27 mouse cellular contexts compared by ENCODE assay signal in genomic region chr11:84016147-84016809, GRCm38 (mm10). TPM values are rescaled to one million over a fixed set of nuclear protein-coding genes. Genes with fewer than 3 reads are reported as not detected.
DNase-seq lines count a peak whose midpoint lies in the region; ATAC-seq and TF ChIP-seq lines count a peak whose summit lies in the region.
"Had no signal": no experiment of that assay in that cellular context is flagged by ENCODE, and none has a peak within 500 bp of the region (broad histone marks: within the 10 kb centered on the region; RNA-seq: fewer than 3 reads in every experiment).

No protein-coding gene starts in this region.

- TF ChIP-seq RAD21 in MEL (IDR thresholded peaks at IDR 0.05; ENCODE audit: low read depth, low read length): no peak

- peak; percentile 48 for DNase-seq in lung, postnatal 0 days (ENCODE audit: low spot score)
- no peak for DNase-seq in lung, postnatal 10 days
- DNase-seq in MEL (ENCODE audit: low read depth, low spot score): peak; percentile 8
- peak; percentile 21 for DNase-seq in induced T-regulatory cell, adult 2 months (ENCODE audit: low read depth)
- DNase-seq in cerebellum, adult 11 months: no peak
- DNase-seq in spleen, postnatal 10 days (ENCODE audit: low spot score in 2 of 2): no peak
- DNase-seq: adrenal gland, adult 2 months; cerebellum, adult 8-10 months; cerebellum, postnatal 25 days; gastrocnemius, postnatal 14 days; heart, postnatal 14 days; layer of hippocampus, postnatal 36 days; lung, adult 2 months; midbrain, embryonic 14.5 days; retina, postnatal 1 day; right cerebral cortex, postnatal 25 days; spleen, adult 18-20 months had no signal

- H3K4me3 ChIP-seq in lung, postnatal 0 days (ENCODE audit: low read depth, low read length): no peak overlapping the region
- H3K4me3 ChIP-seq in MEL (ENCODE audit: control insufficient read depth in 1 of 2, insufficient read depth in 1 of 2, low read depth in 2 of 2, low read length in 2 of 2): no peak overlapping the region
- no peak overlapping the region for H3K4me3 ChIP-seq in myocyte
- no peak overlapping the region for H3K4me3 ChIP-seq in forebrain, embryonic 15.5 days
- H3K4me3 ChIP-seq: forebrain, embryonic 13.5 days; hindbrain, embryonic 12.5 days; kidney, embryonic 15.5 days; limb, embryonic 10.5 days; limb, embryonic 15.5 days; neural tube, embryonic 15.5 days had no signal

- no peak for TF ChIP-seq EP300 in lung, postnatal 0 days (IDR thresholded peaks at IDR 0.05)
- peak; percentile 27 to 32; a peak in 2 of 4 replicates for TF ChIP-seq EP300 in MEL (IDR thresholded peaks at IDR 0.05; ENCODE audit: low read depth in 1 of 2, low read length in 2 of 2)

- H3K36me3 ChIP-seq in lung, postnatal 0 days (ENCODE audit: insufficient read depth, low read length): peaks cover 9% of the 10 kb centered on the region; the same call in 1 of the 2 replicates
- H3K36me3 ChIP-seq in MEL (ENCODE audit: control insufficient read depth in 1 of 2, insufficient read depth in 2 of 2, low read length in 2 of 2) (peaks cover 2 to 19% of the 10 kb centered on the region in 2 experiments; a peak in 2 of 4 replicates), myocyte (ENCODE audit: control insufficient read depth, insufficient read depth) (peaks cover 6% of the 10 kb centered on the region)
- H3K36me3 ChIP-seq in forebrain, embryonic 15.5 days: peaks cover 27% of the 10 kb centered on the region

- H3K4me1 ChIP-seq in lung, postnatal 0 days (ENCODE audit: insufficient read depth, low read depth, low read length): no peaks in the 10 kb centered on the region
- H3K4me1 ChIP-seq in MEL (ENCODE audit: control insufficient read depth in 1 of 2, insufficient read depth in 2 of 2, low read length in 2 of 2): no peaks in the 10 kb centered on the region
- peaks cover 34% of the 10 kb centered on the region for H3K4me1 ChIP-seq in forebrain, embryonic 15.5 days
- H3K4me1 ChIP-seq: kidney, embryonic 15.5 days had no signal

- H3K27me3 ChIP-seq in lung, postnatal 0 days (replicated peaks; ENCODE audit: insufficient read depth, low read length): no peaks in the 10 kb centered on the region
- H3K27me3 ChIP-seq in MEL (ENCODE audit: control insufficient read depth in 1 of 2, insufficient read depth in 2 of 2, low read length in 2 of 2) (no peaks in the 10 kb centered on the region), myocyte (ENCODE audit: control insufficient read depth, insufficient read depth, insufficient read length) (no peaks in the 10 kb centered on the region)
- H3K27me3 ChIP-seq in forebrain, embryonic 15.5 days: no peaks in the 10 kb centered on the region
- H3K27me3 ChIP-seq: forebrain, embryonic 13.5 days; hindbrain, embryonic 12.5 days; kidney, embryonic 15.5 days; limb, embryonic 15.5 days; neural tube, embryonic 15.5 days had no signal

- ATAC-seq in lung, postnatal 0 days: no peak
- ATAC-seq in forebrain, embryonic 15.5 days (replicated peaks): no peak
- ATAC-seq: forebrain, embryonic 13.5 days; hindbrain, postnatal 0 days had no signal

- no peaks in the 10 kb centered on the region for H3K9me3 ChIP-seq in lung, postnatal 0 days (ENCODE audit: low read length)
- H3K9me3 ChIP-seq in MEL (replicated peaks; ENCODE audit: insufficient read depth, low read length): no peaks in the 10 kb centered on the region
- H3K9me3 ChIP-seq in forebrain, embryonic 15.5 days: no peaks in the 10 kb centered on the region
- H3K9me3 ChIP-seq: forebrain, embryonic 13.5 days; G1E; hindbrain, embryonic 12.5 days; kidney, embryonic 15.5 days; limb, embryonic 10.5 days; limb, embryonic 15.5 days; neural tube, embryonic 15.5 days had no signal

- no peak for TF ChIP-seq POLR2A in MEL (IDR thresholded peaks at IDR 0.05; ENCODE audit: control insufficient read depth in 1 of 2, insufficient read depth in 1 of 2, low read depth in 1 of 2, low read length in 2 of 2, poor library complexity in 1 of 2)
- no peak for TF ChIP-seq POLR2A in myocyte (IDR thresholded peaks at IDR 0.05; ENCODE audit: insufficient read length, low read depth)

- H3K79me2 ChIP-seq in MEL (ENCODE audit: control insufficient read depth, insufficient read depth, low read length, poor library complexity) (no peaks in the 10 kb centered on the region), myocyte (ENCODE audit: control insufficient read depth, insufficient read depth) (no peaks in the 10 kb centered on the region)

- no peak overlapping the region for H3K27ac ChIP-seq in lung, postnatal 0 days (ENCODE audit: low read length)
- no peak overlapping the region for H3K27ac ChIP-seq in MEL (ENCODE audit: control insufficient read depth, low read depth, low read length)
- no peak overlapping the region for H3K27ac ChIP-seq in forebrain, embryonic 15.5 days (replicated peaks)
- H3K27ac ChIP-seq: forebrain, embryonic 13.5 days; hindbrain, postnatal 0 days; kidney, embryonic 15.5 days; limb, embryonic 10.5 days; limb, embryonic 15.5 days; neural tube, embryonic 15.5 days had no signal

- no peak overlapping the region for H3ac ChIP-seq in myocyte (ENCODE audit: control insufficient read depth, insufficient read length)

- H3K4me2 ChIP-seq in lung, postnatal 0 days (replicated peaks; ENCODE audit: low read depth, low read length): no peak overlapping the region
- no peak overlapping the region for H3K4me2 ChIP-seq in myocyte (ENCODE audit: low read depth)
- H3K4me2 ChIP-seq in forebrain, embryonic 15.5 days (replicated peaks): no peak overlapping the region
- H3K4me2 ChIP-seq: forebrain, embryonic 13.5 days; hindbrain, embryonic 12.5 days; kidney, embryonic 15.5 days; limb, embryonic 15.5 days; neural tube, embryonic 15.5 days had no signal

- 62% methylated on average over 6 of the region's 6 CpGs for WGBS in lung, postnatal 0 days
- 92% methylated on average over 6 of the region's 6 CpGs for WGBS in forebrain, embryonic 15.5 days

- TF ChIP-seq CTCF in lung, postnatal 0 days (IDR thresholded peaks at IDR 0.05): no peak
- TF ChIP-seq CTCF in MEL (IDR thresholded peaks at IDR 0.05 in 2 of 3, conservative IDR thresholded peaks at IDR 0.05 in 1 of 3; ENCODE audit: control insufficient read depth in 1 of 3, insufficient read depth in 1 of 3, low read depth in 2 of 3, low read length in 3 of 3, poor library complexity in 1 of 3, severe bottlenecking in 1 of 3): no peak

- no peak overlapping the region for H3K9ac ChIP-seq in lung, postnatal 0 days (replicated peaks; ENCODE audit: low read depth)
- H3K9ac ChIP-seq in MEL (ENCODE audit: control insufficient read depth, low read depth, low read length, poor library complexity, severe bottlenecking): no peak overlapping the region
- H3K9ac ChIP-seq in forebrain, embryonic 15.5 days (replicated peaks): no peak overlapping the region
- H3K9ac ChIP-seq: forebrain, embryonic 13.5 days; hindbrain, embryonic 12.5 days; kidney, embryonic 15.5 days; limb, embryonic 15.5 days; neural tube, embryonic 15.5 days had no signal

TF ChIP-seq in MEL, 35 proteins besides CTCF, POLR2A, EP300 and RAD21 (continues in another document):
- TF ChIP-seq ZNF384 (IDR thresholded peaks at IDR 0.05; ENCODE audit: low read depth, low read length) (peak; percentile 59), MAX (IDR thresholded peaks at IDR 0.05; ENCODE audit: low read length) (no peak), USF1 (IDR thresholded peaks at IDR 0.05; ENCODE audit: low read depth, low read length) (no peak), NRF1 (IDR thresholded peaks at IDR 0.05; ENCODE audit: insufficient read depth, low read depth, low read length, poor library complexity, severe bottlenecking) (no peak), TBP (IDR thresholded peaks at IDR 0.05; ENCODE audit: low read depth, low read length) (no peak), ELF1 (IDR thresholded peaks at IDR 0.05; ENCODE audit: low read depth, low read length) (no peak), E2F4 (IDR thresholded peaks at IDR 0.05; ENCODE audit: borderline replicate concordance, low read depth, low read length) (no peak), MYC (IDR thresholded peaks at IDR 0.05; ENCODE audit: low read depth, low read length) (no peak), TAL1 (IDR thresholded peaks at IDR 0.05; ENCODE audit: low read length) (no peak), MAFK (IDR thresholded peaks at IDR 0.05; ENCODE audit: borderline replicate concordance, low read depth, low read length) (no peak), MYB (IDR thresholded peaks at IDR 0.05; ENCODE audit: low read depth, low read length) (no peak)

TF ChIP-seq in myocyte, 11 proteins besides CTCF, POLR2A, EP300 and RAD21:
- TF ChIP-seq MYOG (IDR thresholded peaks at IDR 0.05; ENCODE audit: control insufficient read depth in 1 of 3, insufficient read depth in 1 of 3, insufficient read length in 2 of 3, low read depth in 2 of 3) (no peak), MAX (IDR thresholded peaks at IDR 0.05; ENCODE audit: low read depth) (no peak), REST (IDR thresholded peaks at IDR 0.05; ENCODE audit: insufficient read depth, insufficient read length) (no peak), CEBPB (IDR thresholded peaks at IDR 0.05; ENCODE audit: insufficient read depth, poor library complexity, severe bottlenecking) (0 out of 2 replicates have a peak, but pooled peaks have one; percentile 2), TCF12 (IDR thresholded peaks at IDR 0.05; ENCODE audit: insufficient read depth, poor library complexity, severe bottlenecking) (no peak), E2F4 (IDR thresholded peaks at IDR 0.05; ENCODE audit: insufficient read depth) (no peak)

RNA-seq across cellular contexts. Expression of gene Synrg, which starts 52.0 kb away (rescaled TPM):
- polyA plus RNA-seq in lung, postnatal 0 days (2015; fragmentation: Nextera tagmentation; extraction: Ambion mirVana): 7.4 and 8.8 TPM in 2 replicates
- 22.8 and 24.7 TPM in 2 replicates for total RNA-seq in MEL (2012; rRNA removed)
- polyA plus RNA-seq in MEL (2012; ENCODE audit: insufficient read depth in 1 of 2, insufficient read length in 2 of 2, low read depth in 1 of 2, low replicate concordance in 2 of 2, missing spikeins in 1 of 2): 10 to 100 TPM; 26.4 to 75.3 TPM
- 10.6 TPM for polyA plus RNA-seq in myocyte (2012; fragmentation: generic; extraction: Trizol)
- polyA plus RNA-seq in forebrain, embryonic 15.5 days (2015; fragmentation: Nextera tagmentation; extraction: Ambion mirVana): 33.5 and 34.3 TPM in 2 replicates

RNA-seq across cellular contexts. Expression of gene Dusp14, which starts 52.8 kb away (rescaled TPM):
- 66.7 and 69.2 TPM in 2 replicates for polyA plus RNA-seq in lung, postnatal 0 days (2015; fragmentation: Nextera tagmentation; extraction: Ambion mirVana)
- 6.6 and 7.9 TPM in 2 replicates for total RNA-seq in MEL (2012; rRNA removed)
- polyA plus RNA-seq in MEL (2012; ENCODE audit: insufficient read depth in 1 of 2, insufficient read length in 2 of 2, low read depth in 1 of 2, low replicate concordance in 2 of 2, missing spikeins in 1 of 2) (1 to 10 TPM in 1 of 2 experiments, not detected in 1; 9.7 TPM), myocyte (2012; fragmentation: generic; extraction: Trizol) (61.1 TPM)
- 31.7 and 33.2 TPM in 2 replicates for polyA plus RNA-seq in forebrain, embryonic 15.5 days (2015; fragmentation: Nextera tagmentation; extraction: Ambion mirVana)
- total RNA-seq: G1E had no signal
- polyA plus RNA-seq: G1E had no signal

Comparison
In these comparisons a context has a peak if more than half of its experiments do, and no peak if none do; other contexts are left out.
1. DNase-seq: peak in lung, postnatal 0 days (single experiment), MEL (single experiment) and induced T-regulatory cell, adult 2 months (single experiment); none in lung, postnatal 10 days (single experiment), cerebellum, adult 11 months (single experiment) and spleen, postnatal 10 days (0 of 2).